Mouse (Mus musculus): ENCODE data around the gene Klrg2. TPM values are rescaled to one million over a fixed set of nuclear protein-coding genes. Genes with fewer than 3 reads are reported as not detected.

The Klrg2 gene
- total RNA-seq, 2 experiments from 2014 or later, result 0.21 to 0.37 TPM

DNA sequence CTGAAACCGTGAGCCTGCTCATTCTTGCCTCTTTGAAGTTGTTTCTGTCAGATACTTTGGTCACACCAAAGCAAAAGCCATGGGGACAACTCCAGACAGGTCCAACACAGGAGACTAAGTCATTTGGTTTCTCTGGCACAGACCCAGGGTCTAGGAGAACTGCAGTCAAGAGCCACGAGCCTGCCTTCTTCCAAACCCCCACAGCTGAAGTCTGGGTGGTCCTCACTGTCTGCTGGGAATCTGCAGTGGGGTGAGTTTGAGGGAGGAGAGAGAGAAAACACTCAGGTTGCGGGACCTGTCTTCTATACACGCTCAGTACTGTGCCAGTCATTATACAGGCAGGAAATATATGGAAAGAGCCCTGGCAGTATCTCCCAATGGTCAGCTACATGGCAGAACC, 9.6 kb downstream of the Klrg2 start:
- no peak for DNase-seq

- DNase-seq, result no peak
These were observed 10.0 kb downstream of the Klrg2 start for GRCm38 (mm10) chr6:38627081-38627480.

GRCm38 (mm10) chr6:38626086-38626485, 11.0 kb downstream of the Klrg2 start:
- no peak for DNase-seq

- DNase-seq, result peak; percentile 42 to 46
These were observed 12.6 kb downstream of the Klrg2 start for GRCm38 (mm10) chr6:38624439-38624838.

DNA sequence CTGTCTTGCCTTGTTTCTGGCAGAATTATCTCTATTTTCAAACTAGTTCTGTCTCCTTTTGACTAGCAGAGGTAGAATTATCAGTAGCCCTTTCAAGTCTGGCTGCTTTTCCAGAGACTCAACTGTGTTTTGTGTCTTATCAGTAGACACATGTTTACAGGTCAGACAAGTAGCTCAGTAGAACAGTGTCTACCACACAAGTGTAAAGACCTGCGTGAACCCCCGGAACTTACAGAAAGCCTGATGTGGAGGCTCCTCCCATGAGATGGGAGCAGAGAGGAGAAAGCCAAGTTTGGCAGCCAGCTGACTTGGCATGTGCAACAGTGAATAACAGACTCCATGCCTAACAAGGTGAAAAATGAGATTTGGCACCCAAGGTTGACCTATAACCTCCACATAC, 13.6 kb downstream of the Klrg2 start:
- DNase-seq, result no peak

GRCm38 (mm10) chr6:38622406-38622805, 14.6 kb downstream of the Klrg2 start:
- no peak for DNase-seq

GRCm38 (mm10) chr6:38609892-38610291, 27.1 kb downstream of the Klrg2 start:
- DNase-seq, result no peak

DNA sequence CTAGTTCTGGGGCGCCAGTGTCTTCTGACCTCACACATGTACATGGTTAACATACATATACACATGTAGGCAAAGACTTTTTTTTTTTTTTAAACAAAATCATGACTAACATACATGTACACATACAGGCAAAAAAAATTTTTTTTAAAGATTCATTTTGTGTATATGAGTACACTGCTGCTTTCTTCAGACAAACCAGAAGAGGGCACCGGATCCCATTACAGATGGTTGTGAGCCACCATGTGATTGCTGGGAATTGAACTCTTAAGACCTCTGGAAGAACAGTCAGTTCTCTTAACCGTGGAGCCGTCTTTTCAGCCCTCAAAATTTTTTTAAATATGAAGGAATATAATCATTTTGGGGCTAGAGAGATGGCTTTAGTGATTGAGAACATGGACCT, 39.6 kb downstream of the Klrg2 start:
- DNase-seq, result no peak

DNA sequence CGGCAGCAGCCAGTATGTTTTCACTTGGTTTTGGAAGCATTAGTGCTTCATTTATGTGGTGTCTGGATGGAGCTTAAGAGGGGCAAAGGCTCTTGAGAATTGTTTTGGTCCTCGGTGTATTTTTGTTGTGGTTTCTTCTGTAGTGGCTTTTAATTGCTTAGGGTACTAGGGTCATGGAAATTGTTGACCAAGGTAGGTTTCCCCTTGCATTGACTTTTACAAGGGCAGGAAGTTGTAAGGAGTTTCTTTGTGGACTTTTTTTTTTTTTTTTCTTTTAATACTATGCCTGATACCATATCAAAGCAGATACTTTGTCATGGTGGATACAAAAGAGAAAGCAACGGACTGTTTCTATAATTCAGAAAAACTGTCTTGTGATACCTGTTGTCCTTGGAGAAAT, 55.3 kb downstream of the Klrg2 start:
- no peak for DNase-seq

- DNase-seq, result no peak
These were observed 56.8 kb downstream of the Klrg2 start for GRCm38 (mm10) chr6:38580112-38580857.

GRCm38 (mm10) chr6:38576096-38576495, 60.9 kb downstream of the Klrg2 start:
- DNase-seq, result no peak

Other genes with a start within 250 kb of the Klrg2 start
- gene Ubn2, start 203.3 kb downstream of the Klrg2 start, total RNA-seq (2021), result 10 to 100 TPM; 16.9 to 21.3 TPM
- 100 to 1,000 TPM; 237 to 257 TPM for gene Fmc1, start 103.7 kb downstream of the Klrg2 start, total RNA-seq (2021)
- 10 to 100 TPM; 79.5 to 96.8 TPM for gene Luc7l2, start 85.9 kb downstream of the Klrg2 start, total RNA-seq (2021)
- gene Clec2l, start 25.8 kb upstream of the Klrg2 start, total RNA-seq (2021), result 1 to 10 TPM; 1.3 to 1.4 TPM
- gene Tbxas1, start 238.2 kb upstream of the Klrg2 start, total RNA-seq (2021), result 1 to 10 TPM; 1.7 TPM
- gene Hipk2, start 238.9 kb upstream of the Klrg2 start, total RNA-seq (2021), result 10 to 100 TPM; 83.6 to 98.5 TPM

Measured in heart, adult 18-20 months (tissue).